Mouse (Mus musculus) adrenal gland, postnatal 10 days (tissue): ENCODE data around the gene Dtnb. TPM values are rescaled to one million over a fixed set of nuclear protein-coding genes. Genes with fewer than 3 reads are reported as not detected.

Source experiments
- DNase-seq: peaks from one replicate; pipeline ENCODE4 v3.0.0; 2021; ENCODE audit warnings: mixed read lengths
- total RNA-seq, 2 experiments: library from RNA; stranded (reverse); gene quantifications; 2 replicates each; pipeline ENCODE4 v1.2.3; 2021

Gene Dtnb
- total RNA-seq, 2 experiments from 2014 or later, result 23.8 to 25.3 TPM

DNA sequence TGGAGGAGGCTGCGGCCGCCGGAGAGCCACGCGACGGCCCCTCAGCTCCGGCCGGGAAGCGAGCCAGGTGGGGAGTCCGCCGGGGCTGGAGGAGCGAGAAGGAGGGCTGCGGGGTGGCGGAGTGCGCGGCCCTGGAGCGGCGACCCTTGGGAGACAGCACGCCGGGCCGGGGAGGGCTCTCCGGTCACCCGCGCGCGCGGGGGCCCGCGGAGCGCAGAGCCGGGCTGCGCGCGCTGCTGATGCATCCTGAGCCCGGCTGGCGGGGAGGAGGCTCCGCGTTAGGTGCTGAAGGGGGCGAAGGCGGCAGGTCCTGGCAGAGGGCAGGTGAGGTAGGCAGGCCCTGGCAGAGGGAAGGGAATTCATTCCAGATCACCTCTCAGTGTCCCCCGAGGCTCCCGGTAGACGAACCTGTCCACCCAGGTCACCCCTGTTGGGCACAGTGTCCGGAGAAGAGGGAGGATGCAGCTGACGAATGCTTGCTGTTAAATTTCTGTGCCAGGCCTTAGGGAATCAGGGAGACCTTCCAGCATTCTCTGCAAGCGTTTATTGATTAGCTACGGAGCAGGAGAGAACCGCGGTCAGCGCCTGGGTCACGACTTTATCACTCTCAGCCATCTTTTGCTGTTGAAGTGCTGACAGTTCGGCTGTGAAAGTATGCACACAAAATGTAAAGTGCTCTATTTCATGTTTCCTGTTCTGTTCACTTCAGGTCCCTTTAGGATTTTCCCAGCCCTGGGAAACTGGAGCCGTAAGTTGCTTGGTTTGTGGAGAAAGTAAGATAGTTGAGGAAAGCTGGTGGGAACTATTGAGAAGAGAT is 608 bp downstream of the Dtnb start:
- DNase-seq, result peak; percentile 67

DNA sequence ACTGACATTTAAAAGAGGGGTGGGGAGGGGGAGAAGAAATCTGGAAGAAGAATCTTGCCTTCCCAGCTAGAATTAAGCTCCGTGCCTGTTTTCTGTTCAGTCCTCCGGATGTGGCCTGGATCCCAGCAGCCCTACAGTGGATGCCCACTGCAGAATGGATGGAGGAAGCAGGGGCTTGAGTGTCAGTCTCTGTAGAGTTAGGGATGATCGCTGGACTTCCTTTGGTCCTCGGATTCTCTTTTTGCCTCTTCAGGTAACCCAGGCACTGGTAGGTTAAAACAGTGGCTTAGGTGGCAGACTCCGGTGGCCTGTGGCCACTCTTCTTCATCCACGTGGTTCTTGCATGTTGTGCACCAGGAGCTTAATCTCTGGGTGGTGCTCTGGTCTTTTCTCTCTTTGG is 1.2 kb downstream of the Dtnb start:
- no peak for DNase-seq

DNA sequence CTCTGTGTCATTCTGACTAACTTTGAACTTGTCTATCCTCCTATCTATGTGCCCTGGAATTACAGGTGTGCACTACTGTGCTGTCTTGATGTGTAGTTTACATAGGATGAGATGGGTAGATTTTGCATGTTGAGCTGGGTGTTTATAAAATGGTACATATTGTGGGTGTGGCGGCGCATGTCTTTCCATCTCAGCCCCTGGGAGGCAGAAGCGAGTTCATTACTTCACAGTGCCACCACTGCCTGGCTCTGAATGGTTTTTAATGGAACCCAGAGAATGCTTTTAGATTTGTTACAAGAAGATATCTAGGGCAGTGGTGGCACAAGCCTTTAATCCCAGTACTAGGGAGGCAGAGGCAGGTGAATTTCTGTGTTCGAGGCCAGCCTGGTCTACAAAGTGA is 2.5 kb downstream of the Dtnb start:
- no peak for DNase-seq

DNA sequence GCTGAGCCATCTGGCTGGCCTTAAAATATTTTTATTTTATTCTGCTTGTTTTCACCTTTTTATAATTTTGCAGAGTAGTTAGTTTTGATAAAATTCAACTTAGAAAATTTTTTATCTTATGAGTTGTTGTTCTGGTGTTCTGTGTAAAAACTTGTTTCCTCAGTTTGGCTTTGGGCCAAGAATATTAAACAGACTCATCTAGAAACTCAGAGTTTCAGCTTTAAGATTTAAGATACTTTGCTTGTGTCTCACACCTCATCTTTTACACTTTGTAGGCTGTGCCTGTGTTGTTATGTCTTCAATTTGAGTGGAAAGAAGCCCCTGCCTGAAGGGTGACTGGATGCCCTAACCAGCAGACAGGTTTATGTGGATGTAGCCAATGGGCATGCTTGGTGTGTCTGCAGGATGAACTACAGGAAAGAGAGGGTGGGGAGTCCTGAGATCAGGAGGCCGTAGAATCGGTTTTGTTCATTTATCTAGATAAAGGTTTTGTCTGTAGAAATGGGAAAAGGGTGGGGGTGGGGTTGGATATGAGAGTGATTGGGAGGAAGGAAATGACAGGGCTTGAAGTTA is 7.9 kb downstream of the Dtnb start:
- no peak for DNase-seq

DNA sequence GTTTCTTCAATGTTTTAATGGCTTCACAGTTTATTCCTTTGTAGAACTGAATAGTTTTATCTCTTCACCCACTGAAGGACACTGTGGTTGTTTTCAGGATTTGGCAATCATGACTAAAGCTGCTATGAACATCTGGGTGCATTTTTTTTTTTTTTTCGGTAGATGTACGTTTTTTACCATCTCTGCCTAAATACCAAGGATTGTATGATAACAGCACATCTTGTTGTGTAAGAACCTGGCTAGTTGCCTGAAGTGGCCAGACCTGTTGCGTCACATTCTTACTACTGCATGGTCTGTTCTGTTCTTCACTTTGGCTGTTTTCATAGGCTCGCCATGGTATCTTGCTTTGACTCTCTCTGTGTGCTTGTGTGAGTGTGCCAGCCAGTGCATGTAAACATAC is 10.4 kb downstream of the Dtnb start:
- DNase-seq, result peak; percentile 65

DNA sequence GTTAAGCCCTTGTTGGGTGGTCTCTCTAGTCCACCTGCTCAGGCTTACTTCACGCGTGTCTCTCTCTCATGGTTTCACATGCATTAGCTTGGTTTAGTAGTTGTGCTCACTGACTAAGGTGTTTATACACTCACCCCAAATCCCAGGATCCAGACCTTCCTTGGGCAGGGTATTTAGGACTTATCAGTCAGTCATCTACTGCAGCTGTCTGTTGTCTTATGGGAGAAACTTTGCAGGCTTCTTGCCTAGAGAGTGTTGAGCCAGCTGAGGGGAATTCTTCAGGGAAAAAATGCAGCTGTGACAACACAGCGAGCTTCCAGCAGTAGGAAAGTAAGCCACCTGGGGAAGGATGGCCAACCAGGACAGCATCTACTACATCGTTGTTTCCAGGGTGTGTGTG is 13.3 kb downstream of the Dtnb start:
- no peak for DNase-seq

DNA sequence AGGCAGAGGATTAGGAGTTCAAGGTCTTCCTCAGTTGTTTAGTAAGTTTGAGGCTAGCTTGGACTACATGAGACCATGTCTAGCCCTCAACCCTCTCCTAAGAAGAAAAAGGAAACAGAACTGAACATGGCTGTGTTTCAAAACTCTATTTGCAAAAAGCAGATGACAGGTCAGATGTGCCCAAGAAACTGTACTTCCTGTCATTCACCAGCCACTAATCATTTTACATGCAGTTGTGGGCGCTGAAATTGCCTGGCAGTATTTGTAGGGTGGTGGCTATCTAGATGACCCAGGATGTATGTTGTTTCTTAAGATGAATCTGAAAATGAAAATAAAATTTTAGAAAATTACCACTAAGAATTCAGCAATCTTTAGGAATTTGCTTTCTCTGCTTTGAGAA is 14.8 kb downstream of the Dtnb start:
- DNase-seq, result no peak

DNA sequence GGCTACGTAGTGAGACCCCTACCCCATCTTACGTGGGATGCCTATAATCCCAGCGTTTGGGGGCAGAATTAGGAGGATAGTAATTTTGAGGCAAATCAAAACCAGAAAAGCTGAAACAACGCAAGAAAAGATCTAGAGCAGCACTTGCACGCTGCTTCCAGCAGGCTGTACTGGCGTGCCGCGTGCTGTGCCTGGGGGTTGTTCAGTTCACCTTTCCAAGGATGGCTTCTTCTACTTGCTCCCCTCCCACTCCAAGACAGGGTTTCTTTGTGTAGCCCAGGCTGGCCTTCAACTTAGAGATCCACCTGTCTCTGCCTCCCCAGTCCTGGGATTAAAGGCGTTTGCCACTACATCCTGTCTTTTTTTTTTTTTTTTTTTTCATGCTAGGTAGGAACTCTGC is 17.9 kb downstream of the Dtnb start:
- no peak for DNase-seq

DNA sequence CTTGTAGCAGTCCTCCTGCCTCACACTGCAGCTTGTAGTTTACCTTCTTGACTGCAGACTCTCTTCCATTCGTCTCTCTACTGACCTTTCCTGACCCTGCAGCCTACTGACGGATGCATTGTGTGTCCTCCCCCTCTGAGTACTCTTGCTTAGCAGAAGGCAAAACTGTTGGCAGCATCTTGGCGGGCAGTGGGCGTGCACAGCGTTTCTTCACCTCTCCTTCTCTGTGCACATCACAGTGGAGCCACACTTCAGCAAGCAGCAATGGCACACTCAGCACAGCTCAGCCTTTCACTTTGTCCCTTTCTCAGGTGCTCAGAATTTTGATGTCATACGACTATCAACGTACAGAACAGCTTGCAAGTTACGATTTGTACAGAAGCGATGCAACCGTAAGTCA is 19.4 kb downstream of the Dtnb start:
- DNase-seq, result no peak

DNA sequence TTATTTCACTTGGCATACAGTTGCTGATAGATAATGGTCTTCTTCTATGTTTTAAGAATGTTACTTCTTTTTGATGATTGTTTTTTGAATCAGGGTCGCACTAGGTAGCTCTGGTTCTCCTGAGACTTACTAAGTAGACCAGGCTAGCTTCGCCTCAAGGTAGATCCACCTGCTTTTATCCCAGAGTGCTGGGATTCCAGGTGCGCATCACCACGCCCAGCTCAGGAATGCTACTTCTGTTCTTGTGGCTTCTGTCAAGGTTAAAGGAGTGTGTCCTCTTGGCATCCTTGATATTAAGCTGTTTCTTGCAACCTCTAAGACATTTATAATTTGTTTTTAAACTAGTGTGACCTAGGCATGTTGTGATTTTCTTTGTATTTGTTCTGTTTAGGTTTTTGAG is 30.6 kb downstream of the Dtnb start:
- DNase-seq, result no peak

DNA sequence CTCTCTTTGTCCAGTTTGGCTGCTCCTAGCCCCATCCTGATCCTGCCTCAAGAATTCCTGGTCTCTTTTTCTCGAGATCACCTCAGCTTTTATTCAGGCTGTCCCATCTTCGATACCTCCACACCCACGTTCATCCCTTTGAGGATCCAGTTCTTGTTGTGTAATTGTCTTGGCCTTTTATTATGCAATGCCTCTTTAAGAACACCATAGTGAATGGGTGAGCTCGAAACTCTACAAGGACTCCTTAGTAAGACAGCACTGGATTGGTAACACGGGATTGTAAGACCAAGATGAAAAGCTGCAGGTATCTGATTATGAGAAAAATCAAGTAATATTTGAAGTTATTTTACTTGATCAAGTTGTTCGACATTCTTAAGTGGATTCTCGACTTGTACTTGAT is 34.0 kb downstream of the Dtnb start:
- DNase-seq, result no peak

DNA sequence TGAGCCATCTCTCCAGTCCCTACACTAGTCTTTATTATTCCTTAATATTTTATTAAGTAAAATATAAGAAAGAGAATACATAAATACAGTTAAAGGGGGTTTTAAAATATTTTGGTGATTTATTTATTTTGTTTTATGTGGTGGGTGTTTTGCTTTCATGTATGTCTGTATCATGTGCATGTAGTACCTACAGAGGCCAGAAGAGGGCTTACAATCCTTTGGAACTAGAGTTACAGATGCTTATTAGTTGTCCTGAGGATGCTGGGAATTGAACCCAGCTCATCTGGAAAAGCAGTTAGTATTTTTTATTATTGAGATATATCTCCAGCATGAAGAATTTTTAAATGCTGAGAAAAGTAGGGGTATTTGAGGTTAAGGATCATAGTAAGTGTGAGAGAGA is 37.6 kb downstream of the Dtnb start:
- peak; percentile 13 for DNase-seq

DNA sequence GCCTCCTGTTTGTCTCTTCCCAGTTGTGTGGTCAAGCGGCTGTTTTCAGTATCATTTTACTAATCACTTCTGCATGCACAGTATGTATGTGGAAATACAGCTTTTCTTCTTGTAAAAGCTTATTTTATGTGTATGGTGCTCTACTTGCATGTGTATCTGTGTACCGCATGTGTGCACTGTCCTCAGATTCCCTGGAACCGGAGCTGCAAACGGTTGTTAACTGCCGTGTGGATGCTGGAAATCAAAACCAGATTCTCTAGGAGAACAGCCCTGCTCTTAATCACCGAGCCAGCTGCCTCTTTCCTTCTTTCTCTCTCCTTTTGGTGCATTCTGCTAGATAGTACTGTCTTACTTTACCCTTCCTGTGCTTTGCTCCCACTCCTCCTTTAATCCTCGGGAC is 39.7 kb downstream of the Dtnb start:
- DNase-seq, result no peak

DNA sequence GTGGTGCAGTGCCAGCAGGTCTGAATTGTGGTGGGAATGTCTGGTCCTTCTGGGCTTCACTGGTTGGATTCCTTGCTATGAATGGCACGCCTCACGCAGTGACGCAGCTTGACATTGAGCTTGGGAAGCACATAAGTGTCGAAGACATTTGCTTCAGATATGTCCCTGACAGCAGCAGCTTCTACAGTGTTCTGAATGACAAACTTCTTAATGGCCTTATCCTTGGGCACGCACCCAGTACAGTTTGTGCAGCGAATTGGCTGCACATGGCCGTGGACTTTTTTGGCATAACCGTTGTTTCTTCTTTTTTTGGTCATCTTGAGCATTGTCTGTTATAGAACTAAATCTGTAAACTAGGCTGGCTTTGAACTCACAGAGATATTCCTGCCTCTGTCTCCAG is 42.9 kb downstream of the Dtnb start:
- peak; percentile 68 for DNase-seq

DNA sequence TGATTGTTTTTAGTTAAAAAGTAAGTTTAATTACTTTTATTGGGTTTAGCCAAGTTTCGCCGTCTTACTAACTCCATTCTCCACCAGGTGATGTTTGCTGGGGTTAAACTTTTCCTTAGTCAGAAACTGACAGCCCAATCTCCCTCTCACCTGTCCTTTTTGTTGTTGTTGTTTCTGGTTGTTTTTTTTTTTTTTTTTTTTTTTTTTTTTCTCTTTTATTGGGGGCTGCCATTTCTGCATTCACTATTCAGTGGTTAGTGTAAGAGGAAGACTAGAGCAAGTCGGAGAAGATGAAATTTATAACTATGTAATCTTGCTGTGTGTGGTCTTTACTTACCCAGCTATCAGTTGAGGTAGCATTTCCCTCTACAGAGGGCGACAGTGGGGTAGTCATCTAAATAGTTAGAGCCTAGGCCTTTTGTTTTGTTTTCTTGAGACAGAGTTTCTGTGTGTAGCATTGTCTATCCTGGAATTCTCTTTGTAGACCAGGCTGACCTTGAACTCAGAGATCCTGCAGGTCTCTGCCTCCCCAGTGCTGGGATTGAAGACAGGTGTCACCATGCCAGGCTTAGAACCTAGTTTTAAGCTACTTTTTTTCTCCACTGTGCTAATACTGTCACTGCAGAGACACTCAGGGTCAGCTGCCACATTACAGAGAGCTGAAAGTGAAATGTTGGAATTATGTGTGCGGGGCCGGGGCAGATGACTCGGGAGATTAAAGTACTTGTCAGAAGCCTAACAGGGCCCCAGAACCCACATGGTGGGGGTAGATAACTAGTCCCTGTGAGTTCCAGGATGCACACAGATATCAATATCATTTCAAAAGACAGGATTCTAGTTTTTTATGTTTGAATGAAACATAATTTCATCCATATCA is 46.2 kb downstream of the Dtnb start:
- DNase-seq, result peak; percentile 8

DNA sequence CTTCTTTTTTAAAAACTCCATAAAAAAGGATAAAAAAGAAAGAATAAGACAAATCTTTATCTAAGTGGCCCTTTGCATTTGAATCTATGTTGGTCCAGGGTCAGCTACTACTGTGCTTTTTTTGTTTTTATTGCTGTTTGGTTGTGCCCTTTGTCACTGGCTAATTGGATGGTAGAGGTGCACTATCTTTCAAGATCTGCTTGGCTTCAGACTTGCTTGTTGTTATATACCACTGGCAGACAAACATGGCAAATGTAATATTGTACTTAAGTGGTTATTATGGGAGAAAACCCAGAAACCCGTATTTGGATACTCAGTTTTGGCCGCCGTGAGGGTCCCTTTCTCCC is 46.8 kb downstream of the Dtnb start:
- DNase-seq, result no peak

DNA sequence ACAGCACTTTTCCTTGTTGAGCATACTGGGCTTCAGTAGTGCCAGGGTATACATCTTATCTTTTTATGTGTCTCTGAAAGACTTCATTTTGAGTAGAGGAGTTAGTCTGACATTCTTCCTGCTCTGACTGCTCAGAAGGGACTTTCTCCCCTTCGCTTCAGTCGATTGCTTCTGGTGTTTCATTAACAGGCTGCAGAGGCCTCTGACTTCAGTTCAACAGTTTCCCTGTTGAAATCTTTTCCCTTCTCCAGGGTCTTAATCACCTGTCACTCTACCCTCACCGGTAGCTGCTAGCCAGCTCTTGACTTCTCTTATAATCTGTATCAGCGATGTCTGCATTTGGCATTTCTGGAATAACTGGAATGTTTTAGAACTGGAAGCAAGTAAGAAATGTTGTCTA is 54.7 kb downstream of the Dtnb start:
- DNase-seq, result no peak

DNA sequence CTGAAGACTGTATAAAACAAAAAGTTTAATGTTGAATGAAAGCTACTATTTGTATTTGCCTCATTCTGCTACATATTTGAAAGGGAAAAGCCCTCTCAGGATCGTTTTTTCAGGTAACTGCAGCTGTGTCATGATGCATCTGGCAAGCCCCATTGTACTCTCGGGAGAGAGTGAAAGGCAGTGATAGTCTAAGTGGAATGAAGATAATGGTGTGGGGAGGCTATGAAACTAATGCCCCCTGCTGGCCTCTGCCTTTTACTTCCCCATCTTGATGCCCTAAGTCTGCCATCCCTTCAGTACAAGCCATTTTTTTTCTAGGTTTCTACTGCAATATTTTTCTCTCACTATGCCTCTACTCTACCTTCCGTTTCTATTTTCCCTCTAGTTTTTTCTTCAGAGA is 69.8 kb downstream of the Dtnb start:
- DNase-seq, result peak; percentile 46

DNA sequence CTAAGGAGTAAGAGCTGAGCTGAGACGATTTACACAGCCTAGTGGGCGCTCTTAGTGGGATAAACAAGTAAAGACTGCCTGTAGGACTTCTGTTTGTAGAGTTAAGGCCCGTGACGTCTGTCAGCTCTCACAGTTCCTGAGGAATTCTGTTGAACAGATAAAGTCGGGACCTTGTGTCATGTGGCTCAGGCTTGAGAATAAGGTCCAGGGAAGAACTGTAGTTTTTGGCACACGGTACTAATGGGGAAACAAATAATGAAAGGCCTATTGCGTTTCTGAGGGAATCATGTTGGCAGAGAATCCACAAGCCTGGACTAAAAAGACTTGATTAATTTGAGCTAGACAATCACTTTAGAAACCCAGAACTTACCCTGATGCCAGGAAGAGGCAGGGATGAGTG is 84.6 kb downstream of the Dtnb start:
- no peak for DNase-seq

DNA sequence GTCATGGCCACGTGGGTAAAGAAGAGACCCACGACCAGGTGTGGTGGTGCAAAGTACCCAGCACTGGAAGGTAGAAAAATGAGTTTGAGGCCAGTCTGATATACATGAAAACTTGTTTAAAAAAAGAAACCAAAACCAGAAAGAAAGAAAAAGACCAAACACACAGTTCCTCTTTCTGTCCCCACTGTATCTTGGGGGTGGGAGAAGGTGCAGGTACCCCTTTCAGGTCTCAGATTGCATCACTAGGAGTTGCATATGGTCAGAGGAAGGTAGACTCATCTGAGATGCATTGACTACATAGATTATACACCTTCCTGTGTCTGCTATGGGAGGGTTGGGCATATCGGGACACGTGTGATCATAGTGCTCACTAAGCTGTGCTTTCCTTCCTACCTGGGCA is 85.1 kb downstream of the Dtnb start:
- no peak for DNase-seq

DNA sequence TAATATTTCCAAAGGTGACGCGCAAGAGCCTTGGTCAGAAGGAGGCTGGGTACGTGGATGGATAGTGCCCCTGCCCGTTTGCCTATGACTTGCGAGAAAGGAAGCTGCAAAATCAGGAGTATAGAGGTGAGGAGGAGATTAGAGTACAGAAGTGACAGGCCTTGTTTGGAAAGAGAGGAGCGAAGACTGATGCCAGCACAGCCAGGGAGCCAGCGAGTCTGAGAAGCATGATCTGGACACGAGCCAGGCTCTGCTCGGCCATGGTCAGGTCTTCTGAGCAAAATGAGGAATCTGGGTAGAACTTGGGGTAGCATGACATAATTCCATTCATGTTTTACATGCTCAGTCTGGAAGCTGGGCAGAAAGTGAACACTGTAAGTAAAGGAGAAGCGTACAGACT is 85.6 kb downstream of the Dtnb start:
- peak; percentile 42 for DNase-seq

DNA sequence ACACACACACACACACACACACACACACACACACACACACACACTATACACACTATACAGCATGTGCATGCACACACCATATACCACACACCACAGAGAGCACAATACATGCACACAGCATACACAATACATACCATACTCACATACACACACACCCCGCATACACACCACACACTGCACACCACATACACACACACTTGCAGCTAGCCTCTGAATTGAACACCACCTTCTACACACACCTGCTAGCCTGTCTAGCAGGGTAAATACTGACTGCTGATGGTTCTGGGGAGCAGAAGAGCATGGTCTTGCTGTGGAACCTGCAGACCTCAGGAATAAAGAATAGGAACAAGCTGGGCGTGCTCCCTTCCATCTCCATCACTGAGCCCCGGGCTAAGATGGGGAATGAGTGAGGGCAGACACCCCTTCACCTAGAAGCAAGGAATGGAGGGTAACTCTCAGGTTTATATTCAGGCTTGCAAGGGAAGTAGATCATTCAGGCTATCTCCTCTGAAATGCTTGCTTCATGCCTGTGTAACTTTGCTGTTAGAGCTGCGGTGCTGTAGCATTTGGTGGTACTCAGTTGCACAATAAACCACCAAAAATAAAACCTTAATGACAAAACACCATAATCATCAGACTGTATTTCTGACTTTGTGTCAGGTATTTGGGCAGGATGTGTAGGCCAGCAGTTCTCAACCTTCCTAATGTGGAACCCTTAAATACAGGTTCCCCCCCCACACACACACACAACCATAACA is 87.6 kb downstream of the Dtnb start:
- no peak for DNase-seq
